Mouse (Mus musculus): ENCODE measurements at regions not wholly inside any gene's neighbourhood (a gene's known extent, or its start where the extent isn't known, plus 50 kb on each side); places are given as distances from the start of the nearest gene placed in this dataset.

DNA sequence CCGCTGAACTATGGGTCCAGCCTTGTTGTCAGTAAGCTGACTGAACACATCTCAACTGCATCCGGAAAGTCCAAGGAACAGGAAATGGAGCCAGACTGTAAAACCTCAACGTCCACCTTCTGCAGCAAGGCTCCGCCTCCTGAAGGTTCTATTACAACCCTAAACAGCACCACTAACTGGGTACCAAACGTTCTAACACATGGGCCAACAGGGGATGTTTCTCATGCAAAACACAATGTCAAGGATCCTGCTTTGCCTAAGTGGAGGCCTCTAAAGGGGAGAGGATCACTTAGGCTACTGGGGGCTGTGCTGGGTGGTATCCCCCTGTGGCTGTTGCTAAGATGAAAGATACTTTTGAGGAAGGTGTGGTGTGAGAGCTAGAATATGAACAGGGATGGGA, 51.0 kb upstream of the Stt3b start:
- DNase-seq (ENCODE audit: extremely low read depth, insufficient read length, low spot score): no peak

DNA sequence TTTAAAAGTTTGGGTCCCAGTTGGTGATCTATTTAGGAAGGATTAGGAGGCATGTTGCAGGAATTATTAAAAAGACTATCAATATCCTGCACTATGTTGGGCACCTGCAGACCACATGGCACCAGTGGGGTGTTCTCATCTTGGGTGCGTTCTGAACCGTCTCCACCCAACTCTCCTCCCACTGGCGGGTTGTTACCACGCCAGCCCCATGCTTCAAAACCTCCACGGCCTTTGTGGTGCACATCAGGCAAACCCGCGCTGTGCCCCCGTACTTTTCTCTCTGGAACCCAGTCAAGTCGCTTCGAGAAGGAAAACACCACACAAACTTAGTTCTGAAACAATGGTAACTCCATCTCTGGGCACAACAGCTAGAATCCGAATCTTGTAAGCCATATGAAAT, 51.7 kb upstream of the Stt3b start:
- no peak for DNase-seq (ENCODE audit: extremely low read depth, insufficient read length, low spot score)

DNA sequence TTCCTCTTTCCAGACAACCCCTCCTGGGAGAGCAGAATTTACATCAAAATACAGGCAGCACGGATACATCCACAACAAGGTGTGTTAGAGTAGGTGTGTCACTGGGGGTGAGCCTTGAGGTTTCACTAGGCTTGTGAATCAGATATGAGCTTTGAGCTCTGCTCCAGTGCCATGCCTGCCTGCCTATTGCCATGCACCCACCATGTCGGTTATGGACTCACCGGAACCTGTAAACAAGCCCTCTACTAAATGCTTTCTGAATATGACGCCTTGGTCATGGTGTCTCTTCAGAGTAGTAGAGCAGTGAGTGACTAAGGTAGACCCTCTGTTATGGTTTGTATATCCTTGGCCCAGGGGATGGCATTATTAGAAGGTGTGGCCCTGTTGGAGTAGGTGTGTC, 52.3 kb upstream of the Stt3b start:
- no peak for DNase-seq (ENCODE audit: extremely low read depth, insufficient read length, low spot score)

DNA sequence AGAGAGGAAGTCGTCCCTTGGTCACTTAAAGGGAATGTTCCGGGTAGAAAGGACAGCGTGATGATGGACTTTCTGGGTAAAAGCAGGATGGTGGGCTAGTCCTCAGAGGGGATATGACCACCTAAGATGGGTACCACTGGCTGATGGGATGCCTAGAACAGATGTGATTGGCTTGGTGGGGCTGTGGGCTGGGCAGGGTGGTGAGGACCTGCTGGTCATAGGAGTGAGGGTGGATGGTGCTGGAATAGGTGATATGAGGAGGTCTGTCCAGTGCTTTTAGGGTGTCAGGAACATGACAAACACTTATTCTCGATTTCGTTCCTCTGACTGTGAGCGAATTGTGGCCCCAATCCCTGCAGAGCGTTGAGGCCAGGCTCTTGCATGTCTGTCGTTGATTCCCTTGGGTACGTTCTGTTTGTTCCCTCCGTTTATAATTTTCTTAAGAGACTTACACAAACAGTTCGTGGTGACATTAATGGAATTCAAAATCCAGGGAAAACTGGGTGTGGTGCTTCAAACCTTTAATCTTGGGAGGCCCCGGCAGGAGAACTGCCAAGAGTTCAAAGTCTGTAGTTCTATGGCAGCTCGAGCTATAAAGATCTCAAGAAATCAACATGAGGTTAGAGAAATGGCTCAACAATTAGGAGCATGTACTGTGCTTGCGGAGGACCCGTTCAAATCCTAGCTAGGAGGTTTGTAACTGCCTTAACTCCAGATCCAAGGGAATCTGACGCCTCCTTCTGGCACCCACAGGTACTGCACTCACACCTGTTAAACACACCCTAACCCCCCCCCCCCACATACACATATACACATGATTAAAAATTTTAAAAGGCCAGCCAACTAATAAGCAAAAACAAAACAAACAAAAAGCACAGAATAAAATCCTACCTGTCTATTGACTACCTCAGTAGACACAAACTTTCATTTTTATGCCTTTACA, 55.0 kb upstream of the Stt3b start:
- DNase-seq (ENCODE audit: extremely low read depth, insufficient read length, low spot score): no peak

DNA sequence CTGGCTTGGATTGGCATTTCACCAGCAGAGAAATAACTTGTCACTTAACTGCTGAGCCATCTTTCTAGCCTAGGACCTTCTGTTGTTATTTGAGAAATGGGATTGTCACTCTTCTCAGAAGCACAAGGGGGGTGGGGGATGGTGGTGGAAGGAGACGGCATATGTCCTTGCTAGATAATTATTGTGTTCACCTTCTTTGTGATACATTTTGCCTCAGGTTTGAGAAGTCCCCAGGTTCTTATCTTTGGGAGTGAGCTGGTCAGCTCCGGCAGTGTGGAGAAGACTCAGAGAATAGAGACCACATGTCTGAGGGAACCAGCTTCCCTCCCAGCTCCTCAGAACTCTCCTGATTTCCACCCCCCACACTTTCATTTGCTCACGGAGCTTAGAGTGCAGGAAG, 57.6 kb upstream of the Stt3b start:
- no peak for DNase-seq (ENCODE audit: extremely low read depth, insufficient read length, low spot score)

DNA sequence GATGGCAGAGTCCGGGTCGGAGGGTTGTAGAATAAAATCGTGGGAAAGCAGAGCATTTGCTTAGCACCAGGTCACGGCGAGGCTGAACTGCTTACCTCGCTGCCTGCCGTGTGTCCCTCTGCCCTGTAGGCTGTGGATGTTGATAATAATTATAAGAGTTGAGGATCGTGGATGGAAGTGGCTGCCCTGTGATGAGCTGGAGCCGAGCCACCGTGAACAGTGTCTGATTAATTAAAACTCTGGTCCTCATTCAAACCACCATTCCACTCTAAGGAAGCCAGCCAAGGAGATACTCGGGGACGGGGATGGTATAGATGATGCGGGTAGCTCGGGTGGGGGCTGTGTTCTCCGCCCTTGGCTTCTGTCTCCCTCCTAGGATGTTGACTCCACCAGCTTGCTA, 70.1 kb upstream of the Stt3b start:
- no peak for DNase-seq (ENCODE audit: extremely low read depth, insufficient read length, low spot score)

DNA sequence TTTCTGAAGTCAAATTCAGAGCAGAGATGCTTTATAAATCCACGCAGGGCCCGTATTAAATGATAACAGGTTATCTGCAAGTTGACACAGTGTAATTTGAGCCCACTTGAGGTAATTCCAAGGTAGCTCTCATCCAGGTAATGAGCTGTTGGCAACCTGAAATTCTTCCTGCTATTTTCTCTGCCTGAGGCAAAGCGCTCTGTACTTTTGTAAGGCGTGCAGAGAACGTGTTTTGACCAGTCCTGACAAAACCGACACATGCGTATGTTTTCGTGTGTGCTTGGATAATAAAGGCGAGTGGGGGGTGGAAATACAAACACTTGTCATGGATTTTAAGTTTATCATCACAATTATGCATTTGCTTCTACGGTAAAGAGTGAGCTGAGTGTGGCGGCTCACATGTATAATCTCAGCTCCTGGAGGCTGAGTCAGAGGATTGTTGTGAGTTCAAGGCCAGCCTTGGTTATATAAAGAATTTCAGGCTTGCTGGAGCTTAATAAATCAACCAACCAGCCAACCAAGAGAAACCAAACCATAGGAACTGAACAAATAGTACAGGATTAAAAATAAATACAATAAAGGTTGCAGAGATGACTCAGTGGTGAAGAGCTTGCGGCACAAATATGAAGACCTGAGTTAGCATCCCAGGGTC, 72.7 kb upstream of the Stt3b start:
- no peak for DNase-seq (ENCODE audit: extremely low read depth, insufficient read length, low spot score)

DNA sequence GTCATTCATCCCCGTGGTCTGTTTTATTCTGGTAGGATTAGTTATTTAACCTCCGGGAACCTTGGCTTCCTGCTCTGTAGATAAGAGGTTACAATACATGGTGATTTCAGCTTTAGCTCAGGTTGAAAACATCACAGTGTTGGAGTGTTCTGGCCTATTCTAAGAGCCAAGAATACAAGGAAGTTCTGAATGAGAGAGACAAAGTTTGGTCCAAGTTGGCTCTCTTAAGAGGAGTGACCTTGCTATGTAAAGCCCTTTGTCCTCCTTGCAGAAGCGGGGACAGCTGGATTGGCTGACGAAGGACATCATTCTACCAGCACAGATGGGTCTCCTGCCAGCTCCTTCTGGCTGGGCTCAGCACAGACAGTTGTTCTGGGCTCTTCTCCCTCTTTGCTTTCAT, 73.7 kb upstream of the Stt3b start:
- DNase-seq (ENCODE audit: extremely low read depth, insufficient read length, low spot score): no peak

DNA sequence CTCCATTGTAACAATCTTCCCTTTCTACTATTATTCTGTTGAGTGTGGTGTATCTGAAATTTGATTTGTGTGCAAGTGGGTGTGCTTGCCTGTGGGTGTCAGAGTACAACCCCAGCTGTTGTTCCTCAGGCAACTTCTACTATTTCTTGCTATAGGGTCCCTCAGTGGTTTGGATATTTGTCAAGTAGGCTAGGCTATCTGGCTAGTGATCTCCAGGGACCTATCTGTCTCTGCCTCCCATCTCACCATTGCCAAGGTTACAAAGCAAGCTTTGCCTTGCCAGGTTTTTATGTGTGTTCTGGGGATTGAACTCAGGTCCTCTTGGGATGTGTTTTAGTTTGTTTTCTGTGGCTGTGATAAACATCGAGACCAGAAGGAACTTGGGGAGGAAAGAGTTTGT, 74.1 kb upstream of the Stt3b start:
- no peak for DNase-seq (ENCODE audit: extremely low read depth, insufficient read length, low spot score)

DNA sequence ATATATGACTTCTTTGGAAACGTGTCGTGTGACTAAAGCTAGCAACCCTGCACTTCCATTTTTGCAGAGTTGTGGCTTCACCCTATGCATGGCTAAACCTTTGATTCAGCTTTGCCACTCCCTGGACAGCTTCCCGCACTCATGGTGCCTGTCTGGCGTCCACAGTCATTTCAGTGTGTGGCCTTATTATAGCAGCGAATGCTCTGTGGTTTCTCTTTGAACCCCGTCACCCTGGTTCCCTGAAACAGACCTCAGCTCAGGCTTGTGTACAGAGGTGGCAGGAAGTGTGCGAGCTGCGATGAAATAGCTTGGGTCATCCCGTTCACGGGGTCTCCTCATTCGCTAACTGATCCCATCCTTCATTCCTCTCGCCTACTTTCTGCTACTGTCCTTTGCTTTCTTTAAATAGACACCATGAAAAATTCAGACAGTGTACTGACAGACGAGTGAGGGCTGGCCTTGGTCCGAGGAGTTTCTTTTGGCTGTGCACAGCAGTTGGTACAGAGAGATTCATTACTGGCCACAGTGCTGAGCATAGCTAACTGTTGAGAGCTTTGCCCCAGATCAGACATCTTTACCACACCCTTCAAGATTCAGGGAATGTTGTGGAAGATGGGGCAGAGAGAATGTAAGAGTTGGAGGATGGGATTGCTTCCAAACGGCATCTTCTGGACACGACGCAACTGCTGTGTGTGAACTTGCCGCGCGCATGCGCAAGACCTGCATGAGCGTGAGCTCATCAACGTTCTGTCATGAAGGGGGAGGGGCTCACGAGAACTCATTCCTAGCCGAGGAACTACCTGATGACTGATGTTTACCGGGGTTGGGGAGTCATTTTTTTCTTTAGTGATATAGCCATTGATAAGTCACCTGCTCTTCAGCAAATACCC, 77.5 kb upstream of the Stt3b start:
- no peak for DNase-seq (ENCODE audit: extremely low read depth, insufficient read length, low spot score)

DNA sequence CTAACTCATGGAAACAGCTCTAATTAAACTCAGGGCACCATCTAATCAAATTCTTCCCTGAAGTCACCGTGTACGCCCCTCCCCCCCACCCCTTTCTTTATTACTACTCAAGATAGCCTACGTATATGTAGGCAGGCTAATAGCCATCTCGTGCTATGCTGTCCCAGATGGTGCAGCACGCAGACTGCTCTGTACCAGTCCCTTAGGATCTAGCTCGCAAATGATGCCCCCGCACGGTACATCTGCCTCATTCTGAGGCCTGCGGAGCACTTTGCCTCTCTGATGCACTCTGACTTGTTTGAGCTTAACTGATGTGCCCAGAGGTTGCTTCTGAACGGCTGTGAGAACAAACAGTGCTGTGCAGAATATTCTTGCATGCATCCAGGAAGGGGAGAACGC, 78.1 kb upstream of the Stt3b start:
- DNase-seq (ENCODE audit: extremely low read depth, insufficient read length, low spot score): no peak

DNA sequence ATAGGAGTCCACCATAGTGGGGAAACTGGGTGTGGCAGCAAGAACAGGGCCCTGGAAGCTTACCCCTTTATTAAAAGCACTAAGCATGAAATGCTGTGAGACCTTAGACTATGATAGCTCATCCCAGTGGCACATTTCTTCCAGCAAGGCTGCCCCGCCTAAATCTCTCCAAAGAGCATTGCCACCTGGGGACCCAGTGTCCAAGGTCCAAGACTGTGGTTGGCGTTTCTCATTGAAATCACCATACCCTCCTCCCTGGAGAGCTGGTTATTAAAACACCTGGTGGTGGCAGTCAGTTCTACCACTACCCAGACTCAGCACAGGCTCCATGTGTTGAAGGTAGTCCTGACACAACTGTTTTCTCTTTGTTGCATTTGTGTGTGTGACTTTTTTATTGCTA, 78.9 kb upstream of the Stt3b start:
- no peak for DNase-seq (ENCODE audit: extremely low read depth, insufficient read length, low spot score)

DNA sequence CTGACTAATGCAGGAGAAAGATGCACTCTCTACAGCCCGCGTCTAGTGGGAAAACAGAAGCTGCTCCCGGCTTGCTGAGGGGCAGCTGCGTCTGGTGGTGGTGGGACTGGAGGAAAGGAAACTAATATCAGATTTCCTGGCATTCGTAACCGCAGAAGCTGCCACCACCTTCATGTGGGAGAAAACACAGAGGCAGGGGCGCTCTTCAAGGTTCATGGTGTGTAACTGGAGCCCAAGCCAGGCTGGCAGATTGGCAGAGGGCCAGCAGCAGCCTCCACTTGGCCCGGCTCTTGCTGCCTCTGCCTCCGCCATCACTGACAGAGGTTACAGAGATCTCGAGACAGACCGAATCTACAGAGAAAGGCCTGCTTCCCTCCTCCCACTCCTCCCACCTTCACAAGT, 80.7 kb upstream of the Stt3b start:
- DNase-seq (ENCODE audit: extremely low read depth, insufficient read length, low spot score): no peak

DNA sequence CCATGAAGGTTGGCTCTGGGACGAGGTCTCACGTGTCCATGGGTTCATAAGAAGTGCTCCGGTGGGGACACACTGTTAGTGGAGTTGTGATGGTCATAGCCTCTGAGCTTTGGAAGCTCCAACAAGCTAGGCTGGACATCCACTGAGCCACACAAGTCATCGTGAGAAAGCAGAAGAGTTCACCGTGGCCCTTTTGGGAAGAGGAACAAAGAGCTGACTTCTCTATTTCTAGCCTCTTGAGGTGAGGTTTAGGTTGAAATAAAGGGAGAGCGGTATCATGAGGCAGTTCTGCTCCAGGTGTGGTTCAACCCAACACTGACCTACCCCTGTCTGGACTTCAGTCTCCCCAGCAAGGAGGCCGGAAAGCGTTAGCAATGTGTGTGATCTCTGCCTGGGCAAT, 85.3 kb upstream of the Stt3b start:
- DNase-seq (ENCODE audit: extremely low read depth, insufficient read length, low spot score): no peak

DNA sequence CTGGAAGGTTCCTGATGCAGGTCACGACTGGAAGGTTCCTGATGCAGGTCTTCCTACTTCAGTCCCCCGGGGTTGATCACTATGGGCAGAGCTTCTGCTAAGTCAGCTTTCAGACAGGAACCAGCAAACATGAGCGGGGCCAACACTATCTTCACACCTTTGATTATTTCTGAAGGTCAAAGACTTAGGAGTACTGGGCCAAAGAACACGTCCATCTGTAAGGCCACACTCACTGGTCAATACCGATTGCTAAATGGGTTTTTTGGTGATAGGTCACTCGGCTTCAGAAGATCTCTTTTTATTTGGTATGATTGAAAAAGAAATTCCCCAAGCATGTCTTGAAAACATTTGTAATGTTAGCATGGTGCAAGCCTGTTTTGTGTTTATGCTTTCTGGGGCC, 90.2 kb upstream of the Stt3b start:
- DNase-seq (ENCODE audit: extremely low read depth, insufficient read length, low spot score): no peak

DNA sequence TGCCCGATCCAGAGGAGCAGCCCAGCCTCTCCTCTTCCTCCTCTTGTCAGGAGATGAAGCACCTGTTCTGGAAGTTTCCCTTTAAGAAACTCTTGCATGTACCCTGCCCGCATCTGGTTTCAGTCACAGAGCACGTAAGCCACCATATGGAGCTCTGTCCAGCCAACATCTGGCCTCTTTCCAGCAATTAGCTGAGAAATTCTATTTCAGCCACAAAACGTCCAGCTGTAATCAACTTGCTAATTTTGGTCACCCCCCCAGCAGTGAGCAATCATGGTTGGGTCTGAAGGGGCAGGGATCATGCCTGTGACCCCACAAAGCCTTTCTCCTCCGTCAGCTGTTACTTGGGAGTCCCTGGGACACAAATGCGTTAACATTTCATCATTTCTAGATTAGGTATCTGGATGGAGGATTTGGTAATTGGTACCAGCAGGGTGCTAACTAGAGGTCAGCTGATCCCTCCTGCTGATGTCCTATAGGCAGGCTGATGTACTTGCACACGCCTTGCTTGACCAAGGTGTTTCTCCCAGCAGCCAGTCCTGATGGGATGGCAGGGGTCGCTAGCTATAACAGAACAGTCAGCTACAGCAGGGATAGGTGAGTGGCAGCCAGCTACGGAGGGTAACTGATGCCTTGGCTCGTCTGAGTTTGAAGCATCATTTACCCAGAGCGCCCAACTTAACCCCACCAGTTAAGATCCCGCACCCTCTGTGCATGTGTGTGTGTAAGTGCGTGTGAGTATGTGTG, 91.4 kb upstream of the Stt3b start:
- DNase-seq (ENCODE audit: extremely low read depth, insufficient read length, low spot score): no peak

DNA sequence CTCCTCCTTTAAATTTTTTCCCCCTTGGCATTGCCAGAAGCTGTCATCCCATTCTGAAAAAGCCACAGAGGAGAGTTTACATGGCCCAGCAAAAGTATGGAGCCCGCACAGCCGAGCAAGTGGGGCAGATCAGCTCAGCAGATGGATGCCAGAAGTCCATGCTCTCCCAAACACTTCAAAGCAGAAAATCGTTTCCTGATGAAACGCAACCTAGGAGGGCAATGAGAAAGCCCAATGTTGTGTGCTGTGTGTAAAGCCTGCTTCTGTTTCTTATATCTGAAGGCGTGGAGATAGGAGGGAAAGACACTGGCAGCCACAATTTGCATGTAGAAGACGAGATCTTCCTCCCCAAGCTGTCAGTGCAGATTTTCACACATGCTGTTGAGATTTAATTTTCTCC, 92.4 kb upstream of the Stt3b start:
- no peak for DNase-seq (ENCODE audit: extremely low read depth, insufficient read length, low spot score)

DNA sequence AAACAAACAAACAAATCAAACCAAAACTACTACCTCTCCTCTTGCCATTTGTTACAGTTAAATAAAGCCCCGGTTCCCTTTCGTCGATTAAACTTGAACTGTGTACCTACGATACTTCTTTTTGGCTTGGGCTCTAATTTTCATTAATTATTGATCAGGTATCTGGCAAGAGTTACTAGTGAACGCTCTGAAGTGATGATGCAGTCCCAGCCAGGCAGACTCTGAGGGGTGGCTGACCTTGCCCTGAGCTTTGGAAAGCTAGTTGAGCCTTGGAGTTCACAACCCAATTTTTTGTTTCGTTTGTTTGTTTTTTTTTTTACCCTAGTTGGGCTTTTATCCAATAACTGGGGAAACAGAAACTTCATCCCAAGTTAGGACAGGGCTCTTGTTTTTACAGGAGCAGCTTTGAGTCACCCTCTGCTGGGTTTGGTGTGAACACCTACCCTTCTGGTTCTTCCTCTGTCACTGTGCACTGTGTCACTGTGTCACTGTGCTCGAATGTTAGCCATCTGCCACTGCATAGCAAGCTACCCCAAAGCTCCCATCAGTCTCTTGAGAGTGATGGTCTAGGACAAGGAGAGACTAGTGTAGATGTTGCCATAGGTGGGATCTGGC, 93.2 kb upstream of the Stt3b start:
- no peak for DNase-seq (ENCODE audit: extremely low read depth, insufficient read length, low spot score)

DNA sequence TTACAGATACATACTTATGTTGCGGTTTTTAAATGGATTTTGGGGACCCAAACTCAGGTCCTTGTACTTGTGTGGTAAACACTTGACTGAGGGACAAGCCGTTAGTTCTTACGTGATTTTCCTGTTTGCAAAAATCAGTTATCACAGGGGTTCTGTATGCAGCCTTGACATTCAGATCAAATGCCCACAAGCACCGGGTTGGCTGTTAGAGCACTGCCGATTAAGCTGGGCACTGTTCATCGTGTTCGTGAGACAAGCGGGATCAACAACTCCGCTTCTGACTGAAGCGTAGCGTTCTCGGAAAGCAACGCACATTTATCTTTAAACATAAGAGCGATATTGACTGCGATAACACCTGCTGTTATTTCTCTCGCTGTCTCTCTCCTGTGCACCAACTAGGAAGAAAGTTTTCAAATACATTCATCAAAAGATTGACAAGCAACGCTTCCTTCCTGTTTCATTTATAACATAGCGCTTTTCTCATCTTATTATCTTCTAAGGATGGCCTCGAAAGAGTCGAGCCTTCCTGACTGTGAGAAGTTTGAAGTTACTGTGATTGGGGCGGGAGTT, 97.8 kb upstream of the Stt3b start:
- no peak for DNase-seq (ENCODE audit: extremely low read depth, insufficient read length, low spot score)

DNA sequence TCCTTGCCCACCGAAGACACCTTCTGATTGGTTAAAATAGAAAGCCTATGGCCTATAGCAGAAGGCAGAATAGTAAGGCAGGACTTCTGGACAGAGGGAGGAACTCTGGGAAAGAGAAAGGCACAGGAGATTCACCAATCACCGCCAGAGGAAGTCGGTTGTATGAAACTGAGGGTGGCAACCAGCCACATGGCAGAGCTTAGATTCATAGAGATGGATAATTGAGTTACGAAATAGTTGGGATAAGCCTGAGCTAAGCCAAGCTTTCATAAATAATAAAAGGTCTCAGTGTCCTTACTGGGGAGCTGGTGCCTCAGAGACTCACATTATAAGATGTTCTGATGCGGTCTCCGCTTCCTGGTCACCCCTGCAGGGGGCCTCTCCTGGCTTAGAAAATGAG, 98.7 kb upstream of the Stt3b start:
- no peak for DNase-seq (ENCODE audit: extremely low read depth, insufficient read length, low spot score)

All from 3134 (cell line).